Mouse (Mus musculus) liver, embryonic 14.5 days (tissue): Measurements from ENCODE around the gene 4930595D18Rik.

ENCODE experiments used
- CTCF ChIP-seq: IDR thresholded peaks from 2 replicates; pipeline ENCODE4 v1.5.1; 2016; ENCODE audit warnings: antibody characterized with exemption, low read depth, control low read depth
- EP300 ChIP-seq: IDR thresholded peaks from 2 replicates; pipeline ENCODE4 v1.6.1; 2016; ENCODE audit warnings: antibody characterized with exemption, low read depth

GRCm38 (mm10) chr12:111166681-111167289 is 17.5 kb downstream of the 4930595D18Rik start:
- TF ChIP-seq CTCF (no peak), EP300 (no peak)
